Mouse (Mus musculus) urinary bladder, postnatal 10 days (tissue): Measurements from ENCODE around the gene Pias4.
A peak's percentile ranks its signal among the peaks of the same experiment; 100 is the strongest.
"Not testable (repeated sequence)": the region's sequence is repeated elsewhere in the genome, so short reads cannot be mapped to it uniquely, and the experiment has no call there.

Experiments
- DNase-seq: peaks from one replicate; pipeline ENCODE4 v3.0.0; 2022; ENCODE audit warnings: low spot score

Gene Pias4

GRCm38 (mm10) chr10:81190912-81191321, 23.2 kb upstream of the Pias4 start:
- DNase-seq: no peak

GRCm38 (mm10) chr10:81190236-81190911, 22.7 kb upstream of the Pias4 start:
- DNase-seq: no peak

GRCm38 (mm10) chr10:81189821-81190220, 22.1 kb upstream of the Pias4 start:
- no peak for DNase-seq

GRCm38 (mm10) chr10:81187161-81187560, 19.4 kb upstream of the Pias4 start:
- no peak for DNase-seq

- DNase-seq: no peak
Measured at GRCm38 (mm10) chr10:81184765-81185164, 17.0 kb upstream of the Pias4 start.

- DNase-seq: no peak
Measured at GRCm38 (mm10) chr10:81183805-81184204, 16.1 kb upstream of the Pias4 start, which contains the start of gene 4930442H23Rik. TSS of gene 4930442H23Rik (minus strand) at chr10:81183849.

- peak; percentile 84 for DNase-seq
Measured at GRCm38 (mm10) chr10:81182336-81183333, 14.9 kb upstream of the Pias4 start, which contains the start of gene Dapk3. TSS of gene Dapk3 (plus strand) at chr10:81183005.

GRCm38 (mm10) chr10:81181860-81182259, 14.1 kb upstream of the Pias4 start:
- DNase-seq: not testable (repeated sequence)

- no peak for DNase-seq
Measured at GRCm38 (mm10) chr10:81180946-81181345, 13.2 kb upstream of the Pias4 start.

GRCm38 (mm10) chr10:81179451-81180342, 12.0 kb upstream of the Pias4 start:
- no peak for DNase-seq

- DNase-seq: no peak
Measured at GRCm38 (mm10) chr10:81178927-81179326, 11.2 kb upstream of the Pias4 start.

GRCm38 (mm10) chr10:81177958-81178712, 10.4 kb upstream of the Pias4 start:
- DNase-seq: no peak

- no peak for DNase-seq
Measured at GRCm38 (mm10) chr10:81177491-81177925, 9.8 kb upstream of the Pias4 start.

- peak; percentile 99 for DNase-seq
Measured at GRCm38 (mm10) chr10:81176466-81177271, 8.9 kb upstream of the Pias4 start, which contains the start of gene Eef2. TSS of gene Eef2 (plus strand) at chr10:81176631.

- no peak for DNase-seq
Measured at GRCm38 (mm10) chr10:81175936-81176465, 8.3 kb upstream of the Pias4 start.

- DNase-seq: not testable (repeated sequence)
Measured at GRCm38 (mm10) chr10:81175345-81175701, 7.6 kb upstream of the Pias4 start.

GRCm38 (mm10) chr10:81174617-81175344, 7.1 kb upstream of the Pias4 start:
- DNase-seq: no peak

GRCm38 (mm10) chr10:81173132-81173531, 5.4 kb upstream of the Pias4 start:
- DNase-seq: no peak

GRCm38 (mm10) chr10:81169411-81169900, 1.7 kb upstream of the Pias4 start:
- DNase-seq: not testable (repeated sequence)
